8 mouse cellular contexts compared by ENCODE assay signal in the genomic region with DNA sequence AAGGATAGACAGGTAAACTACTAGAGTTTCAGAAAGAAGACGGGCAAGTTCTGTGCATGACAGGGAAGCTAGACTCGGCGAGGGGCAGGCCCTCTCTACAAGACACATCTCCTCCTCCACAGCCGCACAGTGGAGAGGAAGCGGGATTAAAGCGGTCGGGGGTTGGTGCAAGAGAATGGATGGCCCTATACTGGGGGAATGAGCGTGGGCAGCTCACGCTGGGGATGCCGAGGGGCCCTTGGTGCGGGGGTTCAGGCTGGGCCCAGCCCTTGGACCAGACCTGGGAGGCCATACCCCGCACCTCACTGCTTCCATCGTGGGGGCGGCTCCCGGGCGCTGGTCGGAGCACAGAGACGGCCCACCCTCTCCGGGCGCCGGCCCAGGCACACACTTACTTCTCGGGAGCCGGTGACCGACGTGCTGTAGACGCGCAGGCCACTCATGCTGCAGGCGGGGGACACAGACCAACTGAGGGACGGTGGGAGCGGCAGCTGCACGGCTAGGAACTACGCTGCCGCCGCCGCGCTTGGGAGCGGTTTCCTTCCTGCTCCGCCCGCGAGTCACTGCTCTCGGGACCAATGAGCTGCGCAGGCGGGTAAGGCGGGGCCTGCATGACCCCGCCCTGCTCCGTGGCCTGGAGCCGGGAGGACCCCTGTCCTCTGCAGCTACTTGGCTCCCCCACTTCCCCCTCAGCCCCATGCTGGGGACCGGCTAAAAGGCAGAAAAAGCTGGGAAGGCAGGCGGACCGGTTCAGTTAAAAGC. TPM values are rescaled to one million over a fixed set of nuclear protein-coding genes. Genes with fewer than 3 reads are reported as not detected.
DNase-seq lines count a peak whose midpoint lies in the region; ATAC-seq and TF ChIP-seq lines count a peak whose summit lies in the region.

TSS of gene Sh3bgrl3 (minus strand) at position 569 of the 762 bp plus-strand sequence.

- H3K4me3 ChIP-seq in gastrocnemius, adult 2 months, result peak within 1 kb of the TSS; percentile 89
- H3K4me3 ChIP-seq in hindbrain, embryonic 16.5 days (ENCODE audit: low read length), result peak within 1 kb of the TSS; percentile 87

- no peak for TF ChIP-seq CTCF in gastrocnemius, adult 2 months (IDR thresholded peaks at IDR 0.05)

- H3K27ac ChIP-seq in gastrocnemius, adult 2 months, result peak within 1 kb of the TSS; percentile 90
- H3K27ac ChIP-seq in hindbrain, embryonic 16.5 days (ENCODE audit: low read depth, low read length), result peak within 1 kb of the TSS; percentile 82

- peaks cover 24% of the 10 kb centered on the region for H3K4me1 ChIP-seq in hindbrain, embryonic 16.5 days (ENCODE audit: control insufficient read depth, insufficient read depth, low read depth, low read length)

- H3K9me3 ChIP-seq in hindbrain, embryonic 16.5 days (ENCODE audit: control insufficient read depth, low read length), result no peaks in the 10 kb centered on the region

- under 1% methylated on average over 30 of the region's 50 CpGs for WGBS in hindbrain, embryonic 16.5 days

- intact Hi-C loops in gastrocnemius, adult 2 months (cut with DNase I), result no loop called here

- H3K36me3 ChIP-seq in hindbrain, embryonic 16.5 days (ENCODE audit: control insufficient read depth, insufficient read depth, low read length), result no peaks in the 10 kb centered on the region

- H3K27me3 ChIP-seq in hindbrain, embryonic 16.5 days (replicated peaks; ENCODE audit: control insufficient read depth, insufficient read depth, low read length), result no peaks in the 10 kb centered on the region

- peak; percentile 91 for DNase-seq in gastrocnemius, adult 2 months
- peak; percentile 83 for DNase-seq in left cerebral cortex, adult 11 months (ENCODE audit: low spot score)
- DNase-seq in lung, postnatal 36 days, result peak; percentile 94
- DNase-seq in retina, postnatal 1 day, result peak; percentile 93
- DNase-seq in thymus, postnatal 4 days, result peak; percentile 94

- H3K4me2 ChIP-seq in hindbrain, embryonic 16.5 days (ENCODE audit: low read length), result peak within 1 kb of the TSS; percentile 92

- peak within 1 kb of the TSS; percentile 89 for H3K9ac ChIP-seq in hindbrain, embryonic 16.5 days (ENCODE audit: low read depth, low read length)

- ATAC-seq in activated CD4-positive, CD25-positive, alpha-beta regulatory T cell, adult 4 months, result peak; percentile 81
- peak; percentile 75 for ATAC-seq in common myeloid progenitor, adult 5-6 weeks (replicated peaks; ENCODE audit: low read depth, poor library complexity, severe bottlenecking)
- peak; percentile 96 for ATAC-seq in hindbrain, embryonic 16.5 days

RNA-seq across cellular contexts. Expression of gene Sh3bgrl3, which starts in this region (rescaled TPM):
- polyA plus RNA-seq in activated CD4-positive, CD25-positive, alpha-beta regulatory T cell, adult 4 months (2017; shearing (Covaris generic)), result 1,000 to 10,000 TPM; 1,097 to 1,279 TPM
- total RNA-seq in common myeloid progenitor, adult 5-6 weeks (2017), result 165 and 201 TPM in 2 replicates
- total RNA-seq in gastrocnemius, adult 2 months (2021), result 10 to 100 TPM; 12.2 to 27.1 TPM
- polyA plus RNA-seq in hindbrain, embryonic 16.5 days (2015; fragmentation: Nextera tagmentation; extraction: Ambion mirVana), result 467 and 509 TPM in 2 replicates

Comparison
In these comparisons a context has a peak if more than half of its experiments do, and no peak if none do; other contexts are left out.
1. Peak in every context shown above with its lines: DNase-seq, ATAC-seq, H3K4me3 ChIP-seq and H3K27ac ChIP-seq.